Mouse (Mus musculus) lung, adult 2 months (tissue): ENCODE results near the gene Srarp. TPM values are rescaled to one million over a fixed set of nuclear protein-coding genes. Genes with fewer than 3 reads are reported as not detected.

Source experiments
- DNase-seq: peaks from one replicate; pipeline ENCODE4 v3.0.0; 2022
- H3K4me1 ChIP-seq: fragments of 200-500 bp; 2 replicates; pipeline ENCODE4 v1.6.1; 2011; ENCODE audit warnings: low read length; ENCODE audit not compliant: control insufficient read depth, insufficient read depth
- H3K4me3 ChIP-seq: fragments of 200-500 bp; replicated peaks from 2 replicates; pipeline ENCODE3; 2011; ENCODE audit warnings: low read depth, mild to moderate bottlenecking, control low read depth, low read length; ENCODE audit errors: extremely low read depth
- CTCF ChIP-seq: fragments of 200-500 bp; IDR thresholded peaks from 2 replicates; pipeline ENCODE4 v1.5.1; 2011; ENCODE audit warnings: mild to moderate bottlenecking, low read length, control low read depth; ENCODE audit not compliant: insufficient read depth
- POLR2A ChIP-seq: fragments of 200-500 bp; IDR thresholded peaks from 2 replicates; pipeline ENCODE4 v1.6.1; 2011; ENCODE audit warnings: low read depth, mild to moderate bottlenecking, control low read depth, low read length, borderline replicate concordance; ENCODE audit errors: extremely low read depth
- WGBS: fragments of 180-500 bp; shearing (Covaris S2); methylation state at CpG from one replicate; pipeline ENCODE4 v1.1.7; 2018; 5-methylcytosine and 5-hydroxymethylcytosine counted together
- polyA plus RNA-seq: library from polyadenylated mRNA; depleted of rRNA; stranded (reverse); fragments of >200 nt; gene quantifications from 2 replicates; pipeline ENCODE4 v1.2.3, GENCODE M21; 2012; rRNA removed

Srarp gene
- polyA plus RNA-seq, 1 experiment = 0.18 TPM

DNA sequence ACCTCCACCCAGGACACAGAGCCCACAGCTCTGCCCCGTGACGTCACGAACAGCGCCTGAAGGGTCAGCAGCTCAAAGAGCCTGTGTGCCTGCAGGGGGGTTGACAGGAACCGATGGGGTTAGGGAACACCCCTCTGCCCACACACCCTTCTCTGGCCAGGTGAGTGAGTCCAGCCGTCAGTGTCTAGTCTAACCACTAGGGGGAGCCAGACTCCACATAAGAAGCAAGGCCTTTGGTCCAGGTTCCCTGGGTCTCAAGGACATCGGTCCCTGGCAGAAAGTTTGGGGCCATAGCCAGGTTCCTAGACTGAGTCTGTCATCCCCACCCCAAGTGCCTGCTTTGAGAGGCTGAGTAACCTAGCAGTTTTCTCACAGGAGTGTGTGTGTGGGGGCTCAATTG is 50.6 kb downstream of the Srarp start:
- Histone ChIP-seq H3K4me3 (no peak overlapping the region), H3K4me1 (peaks cover 4% of the 10 kb centered on the region; the same call in 1 of the 2 replicates)
- peak; percentile 39 for DNase-seq
- WGBS = 0% methylated on average over 7 of the region's 7 CpGs
- TF ChIP-seq CTCF = peak; percentile 91
- no peak for TF ChIP-seq POLR2A

Other genes with a start within 250 kb of the Srarp start
- gene Rsg1, start 222.1 kb downstream of the Srarp start, polyA plus RNA-seq = 1.9 and 3.7 TPM in 2 replicates
- gene Arhgef19, start 196.6 kb downstream of the Srarp start, polyA plus RNA-seq = 11.5 and 15.3 TPM in 2 replicates
- gene Epha2, start 134.9 kb downstream of the Srarp start, polyA plus RNA-seq = 54.0 and 68.8 TPM in 2 replicates
- 0.70 and 2.1 TPM in 2 replicates for gene Fam131c, start 67.9 kb downstream of the Srarp start, polyA plus RNA-seq
- 1.4 TPM in 1 of 2 replicates, not detected in the other for gene Clcnka, start 37.4 kb downstream of the Srarp start, polyA plus RNA-seq
- gene Clcnkb, start 20.1 kb downstream of the Srarp start, polyA plus RNA-seq = 0.20 TPM in 1 of 2 replicates, not detected in the other
- 19.6 and 29.1 TPM in 2 replicates for gene Hspb7, start 15.3 kb downstream of the Srarp start, polyA plus RNA-seq
- gene Zbtb17, start 8.5 kb upstream of the Srarp start, polyA plus RNA-seq = 30.9 and 38.6 TPM in 2 replicates
- 27.1 and 30.4 TPM in 2 replicates for gene Spen, start 102.5 kb upstream of the Srarp start, polyA plus RNA-seq
- 36.2 and 45.7 TPM in 2 replicates for gene Fblim1, start 170.0 kb upstream of the Srarp start, polyA plus RNA-seq
- 5.1 and 5.3 TPM in 2 replicates for gene Tmem82, start 182.5 kb upstream of the Srarp start, polyA plus RNA-seq
- 2.3 and 3.9 TPM in 2 replicates for gene Slc25a34, start 187.7 kb upstream of the Srarp start, polyA plus RNA-seq
- gene Plekhm2, start 228.8 kb upstream of the Srarp start, polyA plus RNA-seq = 45.7 and 52.3 TPM in 2 replicates
- 9.0 and 14.1 TPM in 2 replicates for gene Rsc1a1, start 249.5 kb upstream of the Srarp start, polyA plus RNA-seq